Mouse (Mus musculus): Measurements from ENCODE around the gene Serpinb1a.
"Not testable (repeated sequence)": the region's sequence is repeated elsewhere in the genome, so short reads cannot be mapped to it uniquely, and the experiment has no call there.

Serpinb1a gene

GRCm38 (mm10) chr13:32850668-32851404 lies at the start of gene Serpinb1a:
Gene Serpinb1a (minus strand): TSS chr13:32851185.
- DNase-seq (ENCODE audit: low read depth, low spot score), result no peak

GRCm38 (mm10) chr13:32900639-32901038 lies 49.7 kb upstream of the Serpinb1a start:
- peak; percentile 13 for DNase-seq (ENCODE audit: low read depth, low spot score)

- DNase-seq (ENCODE audit: low read depth, low spot score), result not testable (repeated sequence)
Measured at GRCm38 (mm10) chr13:32899114-32899513, 48.1 kb upstream of the Serpinb1a start.

- no peak for DNase-seq (ENCODE audit: low read depth, low spot score)
Measured at GRCm38 (mm10) chr13:32898111-32898510, 47.1 kb upstream of the Serpinb1a start, which contains the start of gene Serpinb1c. Gene Serpinb1c (minus strand): TSS chr13:32898211.

GRCm38 (mm10) chr13:32896931-32897330 lies 45.9 kb upstream of the Serpinb1a start:
- no peak for DNase-seq (ENCODE audit: low read depth, low spot score)

- no peak for DNase-seq (ENCODE audit: low read depth, low spot score)
Measured at GRCm38 (mm10) chr13:32884755-32885154, 33.8 kb upstream of the Serpinb1a start.

GRCm38 (mm10) chr13:32873862-32874261 lies 22.9 kb upstream of the Serpinb1a start:
- no peak for DNase-seq (ENCODE audit: low read depth, low spot score)

GRCm38 (mm10) chr13:32868843-32869242 lies 17.9 kb upstream of the Serpinb1a start:
- no peak for DNase-seq (ENCODE audit: low read depth, low spot score)

- not testable (repeated sequence) for DNase-seq (ENCODE audit: low read depth, low spot score)
Measured at GRCm38 (mm10) chr13:32868233-32868632, 17.2 kb upstream of the Serpinb1a start.

- no peak for DNase-seq (ENCODE audit: low read depth, low spot score)
Measured at GRCm38 (mm10) chr13:32867030-32867429, 16.0 kb upstream of the Serpinb1a start.

GRCm38 (mm10) chr13:32866484-32866883 lies 15.5 kb upstream of the Serpinb1a start:
- peak; percentile 36 for DNase-seq (ENCODE audit: low read depth, low spot score)

GRCm38 (mm10) chr13:32865591-32865990 lies 14.6 kb upstream of the Serpinb1a start:
- DNase-seq (ENCODE audit: low read depth, low spot score), result no peak

- DNase-seq (ENCODE audit: low read depth, low spot score), result not testable (repeated sequence)
Measured at GRCm38 (mm10) chr13:32864529-32864928, 13.5 kb upstream of the Serpinb1a start.

- DNase-seq (ENCODE audit: low read depth, low spot score), result no peak
Measured at GRCm38 (mm10) chr13:32863456-32863855, 12.5 kb upstream of the Serpinb1a start.

GRCm38 (mm10) chr13:32860821-32861220 lies 9.8 kb upstream of the Serpinb1a start:
- no peak for DNase-seq (ENCODE audit: low read depth, low spot score)

GRCm38 (mm10) chr13:32853073-32853472 lies 2.1 kb upstream of the Serpinb1a start:
- DNase-seq (ENCODE audit: low read depth, low spot score), result no peak

- no peak for DNase-seq (ENCODE audit: low read depth, low spot score)
Measured at GRCm38 (mm10) chr13:32852539-32852938, 1.6 kb upstream of the Serpinb1a start.

- DNase-seq (ENCODE audit: low read depth, low spot score), result peak; percentile 8
Measured at GRCm38 (mm10) chr13:32851967-32852366, 982 bp upstream of the Serpinb1a start.

- no peak for DNase-seq (ENCODE audit: low read depth, low spot score)
Measured at GRCm38 (mm10) chr13:32850156-32850555, 829 bp downstream of the Serpinb1a start.

- DNase-seq (ENCODE audit: low read depth, low spot score), result no peak
Measured at GRCm38 (mm10) chr13:32849531-32850123, 1.4 kb downstream of the Serpinb1a start.

GRCm38 (mm10) chr13:32849092-32849491 lies 1.9 kb downstream of the Serpinb1a start:
- DNase-seq (ENCODE audit: low read depth, low spot score), result no peak

- DNase-seq (ENCODE audit: low read depth, low spot score), result no peak
Measured at GRCm38 (mm10) chr13:32846221-32846620, 4.8 kb downstream of the Serpinb1a start.

GRCm38 (mm10) chr13:32841349-32841748 lies 9.6 kb downstream of the Serpinb1a start:
- no peak for DNase-seq (ENCODE audit: low read depth, low spot score)

Measured in c-Kit-negative CD71-positive TER-119-positive erythroid progenitor cells, embryonic 14.5 days (primary cell).